Mouse (Mus musculus): ENCODE measurements around the gene Zfp667. TPM values are rescaled to one million over a fixed set of nuclear protein-coding genes. Genes with fewer than 3 reads are reported as not detected.

The Zfp667 gene
- total and polyA plus RNA-seq, 3 experiments, result 0.51 to 0.87 (median 0.58) TPM

DNA sequence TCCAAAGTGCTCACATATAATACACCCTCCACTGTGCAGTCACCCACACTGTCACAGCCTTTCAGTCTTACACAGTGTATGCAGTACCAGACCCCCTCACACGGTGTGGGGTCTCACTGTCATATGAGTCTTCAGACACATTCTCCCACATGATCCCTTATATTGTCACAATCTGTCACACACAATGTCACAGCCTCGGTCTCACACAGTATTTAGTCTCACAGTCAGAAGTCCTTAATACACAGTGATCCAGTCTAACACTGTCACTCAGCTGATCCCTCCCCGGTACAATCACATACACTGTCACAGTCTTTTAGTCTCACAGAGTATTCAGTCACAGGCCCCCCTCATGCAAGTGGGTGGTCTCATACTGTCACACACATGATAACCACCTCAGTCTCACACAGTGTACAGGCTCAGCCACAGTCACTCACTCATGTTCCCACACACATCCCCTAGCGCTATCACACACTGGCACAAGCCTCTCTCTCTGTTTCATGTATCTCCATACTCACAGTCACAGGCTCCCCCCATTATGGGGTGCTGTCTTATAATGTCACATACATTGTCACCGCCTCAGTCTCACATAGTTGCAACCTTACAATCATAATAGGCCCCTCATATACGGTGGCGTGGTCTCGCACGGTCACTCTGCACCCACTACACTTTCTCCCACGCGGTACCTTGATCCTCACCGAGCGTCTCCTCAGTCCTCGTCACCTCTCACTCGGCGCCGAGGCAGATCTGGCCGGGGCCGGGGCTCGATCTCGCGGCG lies 44.3 kb downstream of the Zfp667 start:
- dilution Hi-C loops (cut with MboI; ENCODE audit: extremely low pct_ligation_motif_present, extremely low pct_unique_long_range_greater_than_20kb, low sequenced_read_pairs) (no loop called here), in situ Hi-C loops (cut with MboI; ENCODE audit: low pct_ligation_motif_present, low pct_unique_long_range_greater_than_20kb, low sequenced_read_pairs) (no loop called here)
- H3K9ac ChIP-seq (ENCODE audit: insufficient read depth, low read depth), result no peak overlapping the region
- no peak for TF ChIP-seq ELF1 (IDR thresholded peaks at IDR 0.05; ENCODE audit: low read depth, low read length)
- TF ChIP-seq NELFE (IDR thresholded peaks at IDR 0.05; ENCODE audit: low read depth, low read length), result no peak
- TF ChIP-seq EP300 (IDR thresholded peaks at IDR 0.05; ENCODE audit: low read length), result no peak
- no peak for TF ChIP-seq MEF2A (IDR thresholded peaks at IDR 0.05; ENCODE audit: borderline replicate concordance, low read depth, low read length)
- no peak for TF ChIP-seq RAD21 (IDR thresholded peaks at IDR 0.05; ENCODE audit: low read depth, low read length)
- no peak for TF ChIP-seq POLR2AphosphoS2 (IDR thresholded peaks at IDR 0.05; ENCODE audit: low read depth, low read length)
- no peak for TF ChIP-seq MAX (IDR thresholded peaks at IDR 0.05; ENCODE audit: low read length)
- TF ChIP-seq TCF12 (IDR thresholded peaks at IDR 0.05; ENCODE audit: low read depth, low read length), result no peak
- no peak for TF ChIP-seq GABPA (IDR thresholded peaks at IDR 0.05; ENCODE audit: insufficient replicate concordance, low read depth, low read length)
- TF ChIP-seq CTCF (conservative IDR thresholded peaks at IDR 0.05 in 1 of 2, IDR thresholded peaks at IDR 0.05 in 1 of 2; ENCODE audit: low read depth in 2 of 2, low read length in 2 of 2), result no peak
- TF ChIP-seq MAZ (IDR thresholded peaks at IDR 0.05; ENCODE audit: low read depth, low read length), result no peak
- TF ChIP-seq USF2 (conservative IDR thresholded peaks at IDR 0.05; ENCODE audit: low read depth, low read length), result no peak
- H3K4me1 ChIP-seq (ENCODE audit: control insufficient read depth in 1 of 2, insufficient read depth in 2 of 2), result no peaks in the 10 kb centered on the region
- H3K4me2 ChIP-seq (ENCODE audit: insufficient read depth, low read depth, poor library complexity, severe bottlenecking), result no peak overlapping the region
- H3K79me2 ChIP-seq (replicated peaks; ENCODE audit: control insufficient read depth, extremely low read depth, insufficient read depth, poor library complexity, severe bottlenecking), result no peaks in the 10 kb centered on the region
- no peaks in the 10 kb centered on the region for H3K36me3 ChIP-seq (replicated peaks in 1 of 2; ENCODE audit: control insufficient read depth in 1 of 2, insufficient read depth in 1 of 2, low read length in 1 of 2)
- no peak overlapping the region for H3K4me3 ChIP-seq (replicated peaks in 1 of 3; ENCODE audit: low read depth in 2 of 3, low read length in 2 of 3, poor library complexity in 1 of 3)
- no peak overlapping the region for H3K27ac ChIP-seq (ENCODE audit: insufficient read depth, low read depth)
- no peak for DNase-seq (ENCODE audit: extremely low read depth)
- no peaks in the 10 kb centered on the region for H3K9me3 ChIP-seq (replicated peaks; ENCODE audit: low read length)
- H3K27me3 ChIP-seq (replicated peaks), result peaks cover 22% of the 10 kb centered on the region

GRCm38 (mm10) chr7:6331233-6331956 lies 45.0 kb downstream of the Zfp667 start, which contains the start of gene Zfp583:
Gene Zfp583, minus strand, starts transcription at chr7:6331285.
- no peak for DNase-seq (ENCODE audit: extremely low read depth)
- dilution Hi-C loops (cut with MboI; ENCODE audit: extremely low pct_ligation_motif_present, extremely low pct_unique_long_range_greater_than_20kb, low sequenced_read_pairs), result no loop called here

More at GRCm38 (mm10) chr7:6331233-6331956, 45.0 kb downstream of the Zfp667 start, which contains the start of gene Zfp583:
- no peak within 1 kb of the TSS for H3K27ac ChIP-seq (ENCODE audit: insufficient read depth, low read depth)
- in situ Hi-C loops (cut with MboI; ENCODE audit: low pct_ligation_motif_present, low pct_unique_long_range_greater_than_20kb, low sequenced_read_pairs), result no loop called here
- H3K4me3 ChIP-seq (replicated peaks in 1 of 3; ENCODE audit: low read depth in 2 of 3, low read length in 2 of 3, poor library complexity in 1 of 3), result no peak within 1 kb of the TSS
- no peak for TF ChIP-seq NRF1 (IDR thresholded peaks at IDR 0.05; ENCODE audit: low read depth, low read length)
- no peak for TF ChIP-seq CHD2 (IDR thresholded peaks at IDR 0.05; ENCODE audit: low read length)
- TF ChIP-seq TBP (conservative IDR thresholded peaks at IDR 0.05; ENCODE audit: low read depth, low read length), result no peak
- H3K9ac ChIP-seq (ENCODE audit: insufficient read depth, low read depth), result no peak within 1 kb of the TSS
- H3K9me3 ChIP-seq (replicated peaks; ENCODE audit: low read length), result no peaks in the 10 kb centered on the region
- H3K36me3 ChIP-seq (replicated peaks in 1 of 2; ENCODE audit: control insufficient read depth in 1 of 2, insufficient read depth in 1 of 2, low read length in 1 of 2), result no peaks in the 10 kb centered on the region
- peaks cover 22% of the 10 kb centered on the region for H3K27me3 ChIP-seq (replicated peaks)
- no peaks in the 10 kb centered on the region for H3K4me1 ChIP-seq (ENCODE audit: control insufficient read depth in 1 of 2, insufficient read depth in 2 of 2)
- H3K4me2 ChIP-seq (ENCODE audit: insufficient read depth, low read depth, poor library complexity, severe bottlenecking), result no peak within 1 kb of the TSS
- no peaks in the 10 kb centered on the region for H3K79me2 ChIP-seq (replicated peaks; ENCODE audit: control insufficient read depth, extremely low read depth, insufficient read depth, poor library complexity, severe bottlenecking)
